In the genomic region with DNA sequence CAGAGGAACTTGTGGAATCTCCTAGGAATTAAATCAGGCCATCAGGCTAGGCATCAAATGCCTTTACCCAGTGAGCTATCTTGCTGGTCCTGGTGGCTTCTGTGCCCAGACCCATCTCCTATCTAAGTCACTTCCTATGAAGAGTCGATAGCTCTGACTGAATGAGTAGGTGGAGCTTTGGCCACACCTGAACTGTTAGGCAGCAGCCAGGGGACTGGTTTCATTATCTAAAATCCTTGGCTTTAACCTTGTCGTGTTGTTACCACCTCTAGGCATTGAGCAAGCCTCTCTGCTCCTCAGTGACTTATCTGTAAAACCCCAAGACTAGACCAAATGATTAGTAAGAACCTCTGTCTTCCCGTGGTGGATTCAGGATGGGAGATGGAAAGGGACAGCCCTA, we compare ENCODE assay signal across 15 mouse cellular contexts. TPM values are rescaled to one million over a fixed set of nuclear protein-coding genes. Genes with fewer than 3 reads are reported as not detected.
DNase-seq lines count a peak whose midpoint lies in the region; ATAC-seq and TF ChIP-seq lines count a peak whose summit lies in the region.
"Had no signal": no experiment of that assay in that cellular context is flagged by ENCODE, and none has a peak within 500 bp of the region (broad histone marks: within the 10 kb centered on the region; RNA-seq: fewer than 3 reads in every experiment).

No protein-coding gene starts in this region.

- peaks cover 62% of the 10 kb centered on the region for H3K4me1 ChIP-seq in heart, embryonic 15.5 days (replicated peaks)
- peaks cover 4% of the 10 kb centered on the region for H3K4me1 ChIP-seq in midbrain, embryonic 11.5 days (ENCODE audit: control insufficient read depth, insufficient read depth, low read length)
- peaks cover 17% of the 10 kb centered on the region for H3K4me1 ChIP-seq in midbrain, embryonic 10.5 days

- peak overlapping the region; percentile 43 for H3K4me2 ChIP-seq in heart, embryonic 15.5 days
- no peak overlapping the region for H3K4me2 ChIP-seq in midbrain, embryonic 11.5 days
- H3K4me2 ChIP-seq: embryonic facial prominence, embryonic 15.5 days; lung, embryonic 14.5 days had no signal

- no peak for ATAC-seq in heart, embryonic 15.5 days (replicated peaks; ENCODE audit: insufficient number of reproducible peaks, insufficient read depth, low FRiP score, low read depth)
- no peak for ATAC-seq in midbrain, embryonic 11.5 days (ENCODE audit: low FRiP score)
- no peak for ATAC-seq in frontal cortex, adult (ENCODE audit: low TSS enrichment)
- ATAC-seq: hindbrain, postnatal 0 days; Patski had no signal

- peak overlapping the region; percentile 9; the same call in 1 of the 2 replicates for H3K9ac ChIP-seq in heart, embryonic 15.5 days
- no peak overlapping the region for H3K9ac ChIP-seq in midbrain, embryonic 11.5 days (ENCODE audit: low read length)
- H3K9ac ChIP-seq: embryonic facial prominence, embryonic 15.5 days; lung, embryonic 14.5 days had no signal

- no peak for TF ChIP-seq CTCF in gastrocnemius, adult 2 months (IDR thresholded peaks at IDR 0.05)

- H3K36me3 ChIP-seq in heart, embryonic 15.5 days: no peaks in the 10 kb centered on the region
- H3K36me3 ChIP-seq in midbrain, embryonic 11.5 days (ENCODE audit: control insufficient read depth, insufficient read depth, low read length): no peaks in the 10 kb centered on the region
- no peaks in the 10 kb centered on the region for H3K36me3 ChIP-seq in midbrain, embryonic 10.5 days
- H3K36me3 ChIP-seq: embryonic facial prominence, embryonic 15.5 days had no signal

- DNase-seq in adrenal gland, postnatal 14 days: peak; percentile 31
- DNase-seq in adrenal gland, postnatal 25 days: no peak
- DNase-seq in heart, adult 8-10 months (ENCODE audit: low spot score): no peak
- peak; percentile 84 for DNase-seq in midbrain, embryonic 11.5 days (ENCODE audit: low spot score, missing footprints)
- no peak for DNase-seq in midbrain, embryonic 10.5 days (ENCODE audit: low spot score)
- no peak for DNase-seq in gastrocnemius, adult 2 months
- DNase-seq: left cerebral cortex, postnatal 4 days; thymus, postnatal 25 days had no signal

- 10% methylated on average over 3 of the region's 3 CpGs for WGBS in heart, embryonic 15.5 days
- 35% methylated on average over 3 of the region's 3 CpGs for WGBS in midbrain, embryonic 11.5 days
- 36% methylated on average over 3 of the region's 3 CpGs for WGBS in midbrain, embryonic 10.5 days

- peaks cover 18% of the 10 kb centered on the region for H3K27me3 ChIP-seq in heart, embryonic 15.5 days
- peaks cover 15% of the 10 kb centered on the region for H3K27me3 ChIP-seq in midbrain, embryonic 11.5 days (ENCODE audit: control insufficient read depth, insufficient read depth, low read length)
- peaks cover 58% of the 10 kb centered on the region for H3K27me3 ChIP-seq in midbrain, embryonic 10.5 days (ENCODE audit: low read depth, poor library complexity, severe bottlenecking)

- H3K4me3 ChIP-seq in heart, embryonic 15.5 days: no peak overlapping the region
- no peak overlapping the region for H3K4me3 ChIP-seq in midbrain, embryonic 11.5 days (ENCODE audit: low read depth, low read length)
- H3K4me3 ChIP-seq in midbrain, embryonic 10.5 days: no peak overlapping the region
- H3K4me3 ChIP-seq in gastrocnemius, adult 2 months: no peak overlapping the region
- H3K4me3 ChIP-seq: embryonic facial prominence, embryonic 15.5 days had no signal

- H3K9me3 ChIP-seq in heart, embryonic 15.5 days (replicated peaks): no peaks in the 10 kb centered on the region
- H3K9me3 ChIP-seq in midbrain, embryonic 11.5 days (ENCODE audit: control insufficient read depth, low read length): no peaks in the 10 kb centered on the region
- no peaks in the 10 kb centered on the region for H3K9me3 ChIP-seq in midbrain, embryonic 10.5 days (replicated peaks)
- H3K9me3 ChIP-seq: embryonic facial prominence, embryonic 15.5 days had no signal

- H3K27ac ChIP-seq in heart, embryonic 15.5 days: peak overlapping the region; percentile 88
- no peak overlapping the region for H3K27ac ChIP-seq in midbrain, embryonic 11.5 days (ENCODE audit: low read depth, low read length)
- no peak overlapping the region for H3K27ac ChIP-seq in midbrain, embryonic 10.5 days (replicated peaks)
- H3K27ac ChIP-seq in gastrocnemius, adult 2 months: no peak overlapping the region
- H3K27ac ChIP-seq: embryonic facial prominence, embryonic 15.5 days; hindbrain, postnatal 0 days had no signal

- intact Hi-C loops in gastrocnemius, adult 2 months (cut with DNase I): no loop called here

RNA-seq across cellular contexts. Expression of gene Kcnk3, which starts 29.4 kb away (rescaled TPM):
- 678 and 701 TPM in 2 replicates for total RNA-seq in adrenal gland, postnatal 14 days (2021)
- total RNA-seq in adrenal gland, postnatal 25 days (2021): 1,220 and 1,477 TPM in 2 replicates
- polyA plus RNA-seq in heart, embryonic 15.5 days (2015; fragmentation: Nextera tagmentation; extraction: Ambion mirVana): 16.5 and 27.5 TPM in 2 replicates
- total RNA-seq in heart, adult 8-10 months (2022): 100 to 1,000 TPM; 268 to 282 (median 276) TPM
- 0.27 and 0.50 TPM in 2 replicates for polyA plus RNA-seq in midbrain, embryonic 11.5 days (2014; fragmentation: Nextera tagmentation; extraction: Ambion mirVana)
- 0.12 and 0.27 TPM in 2 replicates for polyA plus RNA-seq in midbrain, embryonic 10.5 days (2016; fragmentation: Nextera tagmentation; extraction: Ambion mirVana)
- total RNA-seq in gastrocnemius, adult 2 months (2021): under 1 TPM; 0.26 to 0.33 TPM
- total RNA-seq: neutrophil, adult 5-6 weeks had no signal
- polyA plus RNA-seq: Patski had no signal

RNA-seq across cellular contexts. Expression of gene Slc35f6, which starts 30.4 kb away (rescaled TPM):
- 33.9 and 38.9 TPM in 2 replicates for total RNA-seq in adrenal gland, postnatal 14 days (2021)
- total RNA-seq in adrenal gland, postnatal 25 days (2021): 51.4 and 52.6 TPM in 2 replicates
- polyA plus RNA-seq in heart, embryonic 15.5 days (2015; fragmentation: Nextera tagmentation; extraction: Ambion mirVana): 22.2 and 28.2 TPM in 2 replicates
- 10 to 100 TPM; 48.3 to 60.9 (median 54.9) TPM for total RNA-seq in heart, adult 8-10 months (2022)
- 22.6 and 28.4 TPM in 2 replicates for polyA plus RNA-seq in midbrain, embryonic 11.5 days (2014; fragmentation: Nextera tagmentation; extraction: Ambion mirVana)
- 26.7 and 30.3 TPM in 2 replicates for polyA plus RNA-seq in midbrain, embryonic 10.5 days (2016; fragmentation: Nextera tagmentation; extraction: Ambion mirVana)
- 10 to 100 TPM; 12.7 to 14.2 TPM for total RNA-seq in gastrocnemius, adult 2 months (2021)

RNA-seq across cellular contexts. Expression of gene Cenpa, which starts 49.2 kb away (rescaled TPM):
- 39.0 and 39.1 TPM in 2 replicates for total RNA-seq in adrenal gland, postnatal 14 days (2021)
- total RNA-seq in adrenal gland, postnatal 25 days (2021): 15.1 and 19.2 TPM in 2 replicates
- 210 and 218 TPM in 2 replicates for polyA plus RNA-seq in heart, embryonic 15.5 days (2015; fragmentation: Nextera tagmentation; extraction: Ambion mirVana)
- 10 to 100 TPM; 50.6 to 80.0 (median 64.5) TPM for total RNA-seq in heart, adult 8-10 months (2022)
- polyA plus RNA-seq in midbrain, embryonic 11.5 days (2014; fragmentation: Nextera tagmentation; extraction: Ambion mirVana): 398 and 399 TPM in 2 replicates
- polyA plus RNA-seq in midbrain, embryonic 10.5 days (2016; fragmentation: Nextera tagmentation; extraction: Ambion mirVana): 413 and 444 TPM in 2 replicates
- total RNA-seq in gastrocnemius, adult 2 months (2021): 1 to 10 TPM; 1.2 to 3.6 TPM

Comparison
In these comparisons a context has a peak if more than half of its experiments do, and no peak if none do; other contexts are left out.
1. DNase-seq: peak in adrenal gland, postnatal 14 days (single experiment) and midbrain, embryonic 11.5 days (single experiment); none in adrenal gland, postnatal 25 days (single experiment), heart, adult 8-10 months (single experiment), midbrain, embryonic 10.5 days (single experiment) and gastrocnemius, adult 2 months (single experiment).
2. RNA of gene Kcnk3, which starts 29.4 kb away (total RNA-seq): 1,220 to 1,477 TPM in adrenal gland, postnatal 25 days, 678 to 701 TPM in adrenal gland, postnatal 14 days and 268 to 282 TPM in heart, adult 8-10 months; 0.26 to 0.33 TPM in gastrocnemius, adult 2 months; every median in the first group is over 100 times any median in the second.